Mouse (Mus musculus): Measurements from ENCODE around the gene Fam186a.
"Not testable (repeated sequence)": the region's sequence is repeated elsewhere in the genome, so short reads cannot be mapped to it uniquely, and the experiment has no call there.

Fam186a gene

GRCm38 (mm10) chr15:99966961-99967360 lies at the start of gene Fam186a:
Gene Fam186a, minus strand, starts transcription at chr15:99967061.
- DNase-seq = no peak

GRCm38 (mm10) chr15:100006180-100006579 lies 39.3 kb upstream of the Fam186a start:
- DNase-seq = no peak

GRCm38 (mm10) chr15:100004677-100005273 lies 37.9 kb upstream of the Fam186a start:
- DNase-seq = no peak

DNA sequence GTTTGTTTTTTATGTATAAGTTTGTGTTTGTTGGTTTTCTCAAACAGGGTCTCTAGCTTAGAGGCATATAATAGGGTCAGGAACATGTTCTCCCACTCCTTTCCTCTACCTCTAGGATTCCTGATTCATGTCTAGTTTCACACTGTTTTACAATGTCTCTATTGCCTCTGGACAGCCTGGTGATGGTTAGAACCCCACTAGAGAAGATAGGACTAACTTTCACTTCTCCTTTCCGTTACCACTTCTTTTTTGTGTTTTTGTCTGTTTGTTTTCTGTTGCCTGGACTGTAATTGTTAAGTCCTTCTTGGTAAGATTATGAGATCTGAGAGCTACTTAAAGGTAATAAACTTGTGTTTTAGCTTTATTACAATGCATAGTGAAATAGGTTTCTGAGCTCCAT lies 32.5 kb upstream of the Fam186a start:
- no peak for DNase-seq

DNA sequence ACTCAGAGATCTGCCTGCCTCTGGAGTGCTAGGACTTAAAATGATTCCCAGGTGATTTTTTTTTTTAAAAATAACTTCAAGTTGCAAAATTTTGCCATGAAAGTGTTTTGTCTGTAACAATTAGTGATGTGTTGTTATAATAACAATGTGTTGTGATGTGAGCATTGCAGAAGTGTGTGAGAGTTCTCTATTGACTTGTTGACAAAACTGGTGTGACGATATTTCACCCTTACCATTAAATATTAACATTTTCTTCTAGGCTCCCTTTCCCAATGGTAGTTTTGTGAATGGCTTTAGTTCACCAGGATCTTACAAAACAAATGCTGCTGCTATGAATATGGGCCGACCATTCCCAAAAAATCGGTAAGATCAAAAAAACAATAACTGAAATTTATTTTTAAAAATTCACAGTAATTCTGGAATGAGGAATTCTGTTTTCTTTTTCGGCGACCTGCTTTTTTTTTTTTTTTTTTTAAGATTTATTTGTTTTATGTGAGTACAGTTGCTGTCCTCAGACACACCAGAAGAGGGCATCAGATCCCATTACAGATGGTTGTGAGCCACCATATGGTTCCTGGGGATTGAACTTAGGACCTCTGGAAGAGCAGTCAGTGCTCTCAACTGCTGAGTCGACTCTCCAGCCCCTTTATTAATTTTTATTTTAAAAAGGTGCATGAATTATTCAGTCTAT lies 30.4 kb upstream of the Fam186a start:
- DNase-seq = no peak

GRCm38 (mm10) chr15:99993100-99993499 lies 26.2 kb upstream of the Fam186a start:
- no peak for DNase-seq

- DNase-seq = no peak
Measured at GRCm38 (mm10) chr15:99979715-99980114, 12.9 kb upstream of the Fam186a start.

DNA sequence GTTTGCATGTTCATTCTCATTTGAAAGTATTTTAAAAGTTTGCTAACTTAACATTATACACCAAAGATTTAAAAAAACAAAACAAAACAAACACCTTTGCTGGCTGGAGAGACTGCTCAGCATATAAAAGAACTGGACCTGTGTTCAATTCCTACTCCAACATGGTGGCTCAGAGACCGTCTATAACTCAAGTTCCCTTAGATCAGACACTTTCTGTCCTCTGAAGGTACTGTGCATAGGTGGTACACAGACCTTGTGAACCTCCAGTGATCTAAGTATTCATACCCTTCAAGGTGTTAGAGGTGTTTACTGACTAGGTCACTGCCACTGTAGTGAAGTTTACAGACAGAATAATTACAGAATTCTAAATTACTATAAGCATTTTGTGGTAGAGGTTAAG lies 12.4 kb upstream of the Fam186a start:
- no peak for DNase-seq

DNA sequence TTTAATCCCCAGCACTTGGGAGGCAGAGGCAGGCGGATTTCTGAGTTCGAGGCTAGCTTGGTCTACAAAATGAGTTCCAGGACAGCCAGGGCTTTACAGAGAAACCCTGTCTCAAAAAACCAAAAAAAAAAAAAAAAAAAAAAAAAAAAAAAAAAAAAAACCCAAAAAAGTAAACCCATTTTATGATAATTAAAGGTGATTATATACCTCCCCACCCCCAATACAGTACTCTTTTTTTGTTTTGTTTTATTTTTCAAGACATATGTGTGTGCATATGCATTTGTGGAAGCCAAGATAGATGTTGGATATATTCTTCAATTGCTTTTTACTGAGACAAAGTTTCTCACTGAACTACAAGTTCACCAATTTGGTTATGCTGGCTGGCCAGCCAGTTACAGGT lies 9.3 kb upstream of the Fam186a start:
- DNase-seq = not testable (repeated sequence)

GRCm38 (mm10) chr15:99974476-99975220 lies 7.8 kb upstream of the Fam186a start:
- DNase-seq = no peak

DNA sequence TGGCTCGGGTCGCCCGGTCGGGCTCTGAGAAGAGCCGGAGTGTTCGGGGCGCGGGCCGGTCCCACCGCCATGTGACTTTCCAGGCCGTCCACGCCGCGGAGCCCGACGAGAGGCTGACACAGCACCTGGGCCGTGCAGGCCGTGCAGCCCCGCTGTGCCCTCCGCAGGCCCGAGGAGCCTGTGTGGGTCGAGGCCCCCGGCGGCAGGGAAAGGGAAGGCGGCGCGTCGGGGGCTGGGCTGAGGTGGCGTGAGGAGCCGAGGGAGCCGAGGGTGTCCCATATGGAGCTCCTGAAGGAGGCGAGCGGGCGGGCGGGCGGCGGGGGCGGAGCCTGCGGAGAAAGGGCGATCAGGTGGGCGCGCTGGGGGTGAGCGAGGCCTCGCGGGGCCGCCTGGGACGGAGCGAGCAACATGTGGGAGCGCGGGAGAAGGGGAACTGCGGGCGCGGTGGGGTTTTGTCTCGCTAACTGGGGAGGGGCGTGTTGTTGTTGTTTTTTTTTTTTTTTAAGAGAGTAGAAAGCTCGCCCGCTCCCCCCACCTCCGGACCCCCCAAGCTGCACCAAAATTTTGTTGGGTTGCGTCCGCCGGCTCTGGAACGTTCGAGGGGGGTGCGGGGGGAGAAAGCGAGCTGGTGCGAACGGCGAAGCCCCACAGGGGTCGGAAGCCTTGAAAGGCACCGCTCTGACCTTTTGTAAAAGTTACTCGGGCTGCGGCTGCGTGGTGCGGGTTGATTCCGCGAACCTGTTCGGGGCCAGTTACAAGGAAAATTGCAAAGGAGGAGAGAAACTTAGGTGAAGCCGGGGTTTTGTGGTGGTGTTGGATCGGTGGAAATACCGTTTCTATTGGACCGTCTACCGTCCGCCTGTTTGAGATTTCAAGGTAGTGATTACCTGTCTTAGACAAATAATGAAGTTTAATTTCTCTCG lies 6.4 kb upstream of the Fam186a start:
- peak in 1 of 2 experiments; percentile 79 for DNase-seq

- DNase-seq = peak; percentile 97 to 98
Measured at GRCm38 (mm10) chr15:99972361-99972988, 5.6 kb upstream of the Fam186a start.

DNA sequence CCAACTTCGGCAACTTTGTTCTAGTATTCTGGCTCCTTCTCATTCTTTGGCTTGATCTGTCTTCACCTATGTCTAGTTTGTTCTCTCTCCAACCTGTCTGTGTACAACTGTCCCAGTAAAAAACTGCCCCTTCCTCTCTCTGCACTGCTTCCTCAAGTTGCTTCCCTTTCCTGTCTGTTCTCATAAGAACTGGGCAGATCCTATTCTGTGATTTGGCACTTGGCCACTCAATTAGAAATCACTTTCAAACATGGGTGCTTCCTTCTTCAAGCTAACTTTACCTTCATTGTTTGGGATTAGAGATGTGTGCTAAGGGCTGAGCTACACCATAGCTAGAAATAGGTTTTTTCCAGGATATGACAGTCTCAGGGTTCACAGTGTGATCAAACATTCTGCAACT lies 3.7 kb upstream of the Fam186a start:
- no peak for DNase-seq

- DNase-seq = not testable (repeated sequence)
Measured at GRCm38 (mm10) chr15:99969765-99970164, 2.9 kb upstream of the Fam186a start, which contains the start of gene Larp4. Gene Larp4, plus strand, starts transcription at chr15:99970065.

DNA sequence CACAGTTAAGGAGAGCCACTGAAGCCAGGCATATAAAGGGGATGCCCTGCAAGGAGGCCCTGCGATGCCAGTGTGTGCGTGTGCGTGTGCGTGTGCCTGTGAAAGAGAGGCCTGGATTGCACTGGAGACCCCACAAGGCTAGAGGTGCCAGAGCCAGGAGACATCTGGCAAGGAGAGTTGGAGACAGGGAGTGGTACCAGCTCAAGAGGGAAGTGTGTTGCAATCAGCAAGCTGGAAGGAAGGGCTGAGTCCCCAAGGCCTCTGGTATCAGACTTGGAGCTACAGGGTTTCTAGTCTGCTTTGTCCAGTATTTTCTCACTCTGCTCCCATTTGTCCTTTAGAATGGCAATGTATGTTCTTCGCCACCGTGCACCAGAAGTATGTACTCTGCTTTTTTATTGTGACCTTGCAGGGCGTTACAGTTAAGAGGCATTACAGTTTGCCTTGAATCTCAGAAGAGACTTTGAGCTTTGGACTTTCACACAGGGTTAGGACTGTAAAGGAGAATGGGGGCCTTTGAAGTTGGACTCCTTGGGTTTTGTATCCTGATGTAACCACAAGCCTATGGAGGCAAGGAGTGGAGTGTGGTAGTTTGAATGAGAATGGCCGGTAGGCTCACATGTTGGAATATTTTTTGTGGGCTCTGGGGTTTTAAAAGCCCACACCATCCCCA lies 1.6 kb downstream of the Fam186a start:
- DNase-seq = no peak

GRCm38 (mm10) chr15:99955324-99955723 lies 11.5 kb downstream of the Fam186a start:
- no peak for DNase-seq

DNA sequence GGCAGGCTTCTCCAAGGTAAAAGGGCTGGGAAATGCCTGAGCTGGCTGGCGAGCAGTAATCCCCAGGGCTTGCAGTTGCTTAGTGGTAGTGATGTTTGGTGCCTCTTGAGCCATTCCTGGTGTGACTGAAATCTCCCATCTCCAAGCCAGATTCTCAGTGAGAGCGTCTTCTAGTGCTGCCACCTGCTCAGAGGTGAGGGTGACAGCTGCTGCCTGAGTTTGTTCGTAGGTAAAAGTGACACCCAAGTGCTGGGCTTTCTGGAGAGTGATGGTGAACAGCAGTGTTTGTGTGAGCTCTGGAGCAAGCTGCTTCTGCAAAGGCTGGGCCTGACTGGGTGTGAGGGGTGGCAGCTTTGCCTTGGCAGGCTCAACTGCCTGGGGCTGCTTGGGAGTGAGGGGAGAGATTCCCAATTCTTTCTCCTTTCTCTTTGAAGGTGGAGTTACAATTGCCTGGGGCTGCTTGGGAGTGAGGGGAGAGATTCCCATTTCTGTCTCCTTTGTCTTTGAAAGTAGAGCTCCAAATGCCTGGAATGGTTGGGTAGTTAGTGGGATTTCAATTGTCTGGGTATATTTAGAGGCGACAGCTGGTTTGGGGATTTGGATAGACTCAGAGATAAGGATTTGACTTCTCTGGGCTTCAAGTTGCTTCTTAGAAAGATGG lies 25.8 kb downstream of the Fam186a start:
- no peak for DNase-seq

DNA sequence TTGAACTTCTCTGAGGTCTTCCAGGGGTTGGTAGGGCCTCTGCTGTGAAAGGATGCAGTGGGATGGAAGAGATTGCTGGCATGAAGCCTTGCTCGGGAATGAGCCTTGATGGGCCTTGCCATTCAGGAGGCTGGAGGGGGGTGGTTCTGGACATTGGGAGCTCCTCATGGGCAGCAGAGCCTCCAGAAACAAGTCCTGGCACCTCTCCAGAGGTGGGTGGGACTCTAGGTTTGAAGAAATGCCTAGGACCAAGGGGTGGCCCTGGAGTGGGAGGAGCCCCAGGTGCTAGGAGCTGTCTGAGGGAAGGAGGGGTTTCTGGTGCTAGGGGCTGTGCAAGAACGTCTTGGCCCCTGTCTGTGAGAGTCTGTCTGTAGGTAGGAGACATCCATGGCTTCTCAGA lies 26.4 kb downstream of the Fam186a start:
- peak; percentile 38 to 51 for DNase-seq

DNA sequence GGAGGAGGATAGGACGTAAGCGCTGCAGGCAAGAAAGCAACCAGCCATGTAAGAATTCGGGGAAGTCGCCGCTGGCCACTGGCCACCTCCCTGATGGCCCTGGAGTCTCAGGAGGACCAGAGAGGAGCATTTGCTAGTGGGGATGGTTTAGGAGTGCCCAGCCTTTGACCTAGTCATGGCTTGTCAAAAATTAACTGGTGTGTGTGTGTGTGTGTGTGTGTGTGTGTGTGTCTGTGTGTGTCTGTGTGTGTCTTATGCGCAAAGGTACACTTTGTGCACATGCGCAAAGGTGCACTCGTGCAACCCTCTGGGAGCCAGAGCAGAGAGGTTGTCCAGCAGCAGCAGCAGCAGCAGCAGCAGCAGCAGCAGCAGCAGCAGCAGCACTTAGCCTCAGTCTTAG lies 29.0 kb downstream of the Fam186a start:
- DNase-seq = no peak

DNA sequence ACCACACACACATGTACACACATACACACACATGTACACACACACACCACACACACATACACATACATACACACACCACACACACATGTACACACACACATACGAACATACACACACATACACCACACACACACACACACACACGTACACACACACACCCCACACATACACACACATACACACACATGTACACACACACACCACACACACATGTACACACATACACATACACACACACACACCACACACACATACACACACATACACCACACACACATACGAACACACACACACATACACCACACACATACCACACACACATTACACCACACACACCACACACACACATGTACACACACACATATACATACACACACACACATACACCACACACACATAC lies 30.2 kb downstream of the Fam186a start:
- no peak for DNase-seq

DNA sequence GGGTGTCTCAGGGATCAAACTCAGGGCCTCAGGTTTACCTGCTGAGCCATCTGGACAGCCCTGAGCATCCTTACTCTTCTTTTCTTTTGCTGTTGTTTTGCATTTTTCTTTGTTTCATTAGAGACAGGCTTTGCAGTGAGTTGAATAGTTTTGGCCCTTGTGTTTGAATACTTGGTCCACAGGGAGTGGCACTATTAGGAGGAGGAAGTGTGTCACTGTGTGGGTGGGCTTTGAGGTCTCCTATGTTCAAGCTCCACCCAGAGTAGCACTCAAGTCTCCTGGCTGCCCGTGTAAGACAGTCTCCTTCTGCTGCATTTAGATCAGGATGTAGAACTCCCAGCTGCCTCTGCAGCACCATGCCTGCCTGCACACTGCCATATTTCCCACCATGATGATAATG lies 32.4 kb downstream of the Fam186a start:
- no peak for DNase-seq

All from cerebellum, postnatal 10 days (tissue).